Mouse (Mus musculus): ENCODE data around the gene Ppa2. TPM values are rescaled to one million over a fixed set of nuclear protein-coding genes. Genes with fewer than 3 reads are reported as not detected.
A peak's percentile ranks its signal among the peaks of the same experiment; 100 is the strongest.

The Ppa2 gene
- total RNA-seq (2014; fragmentation: Nextera tagmentation) (62.3 and 99.2 TPM in 2 replicates), total RNA-seq (2017) (109 and 119 TPM in 2 replicates)

GRCm38 (mm10) chr3:133309954-133310808 lies at the start of gene Ppa2:
Gene Ppa2, plus strand, starts transcription at chr3:133310110.
- peak; percentile 79 for ATAC-seq (replicated peaks; ENCODE audit: low FRiP score, low TSS enrichment, poor library complexity, severe bottlenecking)

GRCm38 (mm10) chr3:133271887-133272286 lies 38.0 kb upstream of the Ppa2 start:
- ATAC-seq (replicated peaks; ENCODE audit: low FRiP score, low TSS enrichment, poor library complexity, severe bottlenecking): peak; percentile 65; the same call in 1 of the 2 replicates

GRCm38 (mm10) chr3:133284587-133284986 lies 25.3 kb upstream of the Ppa2 start:
- ATAC-seq (replicated peaks; ENCODE audit: low FRiP score, low TSS enrichment, poor library complexity, severe bottlenecking): no peak

- no peak for ATAC-seq (replicated peaks; ENCODE audit: low FRiP score, low TSS enrichment, poor library complexity, severe bottlenecking)
Observed at GRCm38 (mm10) chr3:133288795-133289194, 21.1 kb upstream of the Ppa2 start.

- ATAC-seq (replicated peaks; ENCODE audit: low FRiP score, low TSS enrichment, poor library complexity, severe bottlenecking): no peak
Observed at GRCm38 (mm10) chr3:133304328-133304727, 5.6 kb upstream of the Ppa2 start.

GRCm38 (mm10) chr3:133308361-133308760 lies 1.5 kb upstream of the Ppa2 start:
- no peak for ATAC-seq (replicated peaks; ENCODE audit: low FRiP score, low TSS enrichment, poor library complexity, severe bottlenecking)

- ATAC-seq (replicated peaks; ENCODE audit: low FRiP score, low TSS enrichment, poor library complexity, severe bottlenecking): no peak
Observed at GRCm38 (mm10) chr3:133309359-133309758, 551 bp upstream of the Ppa2 start.

GRCm38 (mm10) chr3:133310809-133311179 lies 884 bp downstream of the Ppa2 start:
- ATAC-seq (replicated peaks; ENCODE audit: low FRiP score, low TSS enrichment, poor library complexity, severe bottlenecking): peak; percentile 24; the same call in 1 of the 2 replicates

- no peak for ATAC-seq (replicated peaks; ENCODE audit: low FRiP score, low TSS enrichment, poor library complexity, severe bottlenecking)
Observed at GRCm38 (mm10) chr3:133312331-133312730, 2.4 kb downstream of the Ppa2 start.

- ATAC-seq (replicated peaks; ENCODE audit: low FRiP score, low TSS enrichment, poor library complexity, severe bottlenecking): peak; percentile 64
Observed at GRCm38 (mm10) chr3:133312850-133313249, 2.9 kb downstream of the Ppa2 start.

- no peak for ATAC-seq (replicated peaks; ENCODE audit: low FRiP score, low TSS enrichment, poor library complexity, severe bottlenecking)
Observed at GRCm38 (mm10) chr3:133313491-133314199, 3.7 kb downstream of the Ppa2 start.

GRCm38 (mm10) chr3:133314475-133314874 lies 4.6 kb downstream of the Ppa2 start:
- no peak for ATAC-seq (replicated peaks; ENCODE audit: low FRiP score, low TSS enrichment, poor library complexity, severe bottlenecking)

- ATAC-seq (replicated peaks; ENCODE audit: low FRiP score, low TSS enrichment, poor library complexity, severe bottlenecking): no peak
Observed at GRCm38 (mm10) chr3:133315011-133315410, 5.1 kb downstream of the Ppa2 start.

- no peak for ATAC-seq (replicated peaks; ENCODE audit: low FRiP score, low TSS enrichment, poor library complexity, severe bottlenecking)
Observed at GRCm38 (mm10) chr3:133315647-133316046, 5.7 kb downstream of the Ppa2 start.

- ATAC-seq (replicated peaks; ENCODE audit: low FRiP score, low TSS enrichment, poor library complexity, severe bottlenecking): no peak
Observed at GRCm38 (mm10) chr3:133317845-133318244, 7.9 kb downstream of the Ppa2 start.

- ATAC-seq (replicated peaks; ENCODE audit: low FRiP score, low TSS enrichment, poor library complexity, severe bottlenecking): no peak
Observed at GRCm38 (mm10) chr3:133318596-133318995, 8.7 kb downstream of the Ppa2 start.

GRCm38 (mm10) chr3:133319795-133320194 lies 9.9 kb downstream of the Ppa2 start:
- no peak for ATAC-seq (replicated peaks; ENCODE audit: low FRiP score, low TSS enrichment, poor library complexity, severe bottlenecking)

GRCm38 (mm10) chr3:133320313-133320712 lies 10.4 kb downstream of the Ppa2 start:
- no peak for ATAC-seq (replicated peaks; ENCODE audit: low FRiP score, low TSS enrichment, poor library complexity, severe bottlenecking)

GRCm38 (mm10) chr3:133321928-133322327 lies 12.0 kb downstream of the Ppa2 start:
- no peak for ATAC-seq (replicated peaks; ENCODE audit: low FRiP score, low TSS enrichment, poor library complexity, severe bottlenecking)

GRCm38 (mm10) chr3:133322552-133322951 lies 12.6 kb downstream of the Ppa2 start:
- peak; percentile 71; the same call in 1 of the 2 replicates for ATAC-seq (replicated peaks; ENCODE audit: low FRiP score, low TSS enrichment, poor library complexity, severe bottlenecking)

GRCm38 (mm10) chr3:133325135-133325534 lies 15.2 kb downstream of the Ppa2 start:
- no peak for ATAC-seq (replicated peaks; ENCODE audit: low FRiP score, low TSS enrichment, poor library complexity, severe bottlenecking)
